Mouse (Mus musculus): ENCODE measurements around the gene Gsdma2.

DNA sequence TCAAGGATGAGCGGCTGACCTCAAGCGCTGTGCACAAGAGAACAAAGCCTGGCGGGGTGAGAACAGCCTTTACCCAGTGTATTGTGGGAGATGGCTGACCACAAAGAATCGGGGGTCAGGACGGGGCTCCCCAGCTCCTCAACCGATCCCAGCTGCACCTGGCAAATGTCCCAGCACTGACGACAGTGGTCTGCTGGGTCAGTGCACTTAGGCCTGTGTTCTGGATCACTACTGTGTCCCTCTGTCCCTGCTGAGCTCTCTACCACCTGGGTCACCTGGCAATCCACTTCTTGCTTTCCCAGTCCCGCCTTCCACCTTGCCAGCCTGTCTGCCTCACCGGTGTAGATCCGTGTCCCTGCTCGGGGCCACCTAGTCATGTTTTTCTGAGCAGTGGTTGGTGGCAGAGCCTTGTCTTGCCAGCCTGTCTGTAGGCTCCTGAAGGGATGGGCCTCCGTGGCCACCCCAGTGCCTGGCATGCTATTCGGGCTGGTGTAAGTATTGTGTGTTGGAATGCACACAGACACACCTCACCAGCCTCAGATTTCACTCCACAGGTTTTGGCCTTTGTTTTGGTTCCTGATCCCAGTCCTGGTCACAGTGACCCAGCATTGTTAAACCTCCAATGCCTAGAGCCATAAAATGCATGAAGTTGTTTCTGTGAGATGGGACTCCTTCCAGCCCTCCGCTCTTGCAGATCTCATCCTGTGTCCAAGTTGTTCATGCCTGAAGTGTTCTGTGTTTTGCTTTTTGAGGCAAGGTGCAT, 50.1 kb downstream of the Gsdma2 start:
- TF ChIP-seq EP300 (optimal IDR thresholded peaks at IDR 0.05) (no peak), CTCF (IDR thresholded peaks at IDR 0.05; ENCODE audit: low read depth) (no peak)

Data from stomach, postnatal 0 days (tissue).